Mouse (Mus musculus): ENCODE results near the gene C77080. TPM values are rescaled to one million over a fixed set of nuclear protein-coding genes. Genes with fewer than 3 reads are reported as not detected.

The C77080 gene
- total RNA-seq, 2 experiments from 2014 or later = 9.7 to 11.7 TPM

GRCm38 (mm10) chr4:129242761-129243160 lies 18.4 kb downstream of the C77080 start:
- DNase-seq = no peak
- intact Hi-C loops (cut with DNase I) = no loop called here

- intact Hi-C loops (cut with DNase I) = no loop called here
Observed at GRCm38 (mm10) chr4:129242327-129242726, 18.9 kb downstream of the C77080 start.

GRCm38 (mm10) chr4:129241898-129242297 lies 19.3 kb downstream of the C77080 start:
- intact Hi-C loops (cut with DNase I) = no loop called here
- no peak for DNase-seq

More at GRCm38 (mm10) chr4:129242327-129242726, 18.9 kb downstream of the C77080 start:
- no peak for DNase-seq

- peak; percentile 90 for DNase-seq
- intact Hi-C loops (cut with DNase I) = no loop called here
Observed at GRCm38 (mm10) chr4:129239075-129239474, 22.1 kb downstream of the C77080 start.

- intact Hi-C loops (cut with DNase I) = no loop called here
- DNase-seq = no peak
Observed at GRCm38 (mm10) chr4:129238579-129239016, 22.6 kb downstream of the C77080 start.

GRCm38 (mm10) chr4:129237843-129238441 lies 23.3 kb downstream of the C77080 start:
- DNase-seq = no peak
- intact Hi-C loops (cut with DNase I) = no loop called here

GRCm38 (mm10) chr4:129236236-129236813 lies 24.9 kb downstream of the C77080 start:
- intact Hi-C loops (cut with DNase I) = no loop called here
- no peak for DNase-seq

- DNase-seq = no peak
- intact Hi-C loops (cut with DNase I) = no loop called here
Observed at GRCm38 (mm10) chr4:129235147-129235546, 26.1 kb downstream of the C77080 start.

- DNase-seq = no peak
- intact Hi-C loops (cut with DNase I) = no loop called here
Observed at GRCm38 (mm10) chr4:129234488-129234887, 26.7 kb downstream of the C77080 start.

- no peak for DNase-seq
- intact Hi-C loops (cut with DNase I) = no loop called here
Observed at GRCm38 (mm10) chr4:129232561-129233360, 28.4 kb downstream of the C77080 start.

- intact Hi-C loops (cut with DNase I) = no loop called here
Observed at GRCm38 (mm10) chr4:129231594-129232450, 29.4 kb downstream of the C77080 start.

GRCm38 (mm10) chr4:129230926-129231325 lies 30.3 kb downstream of the C77080 start:
- no peak for DNase-seq
- intact Hi-C loops (cut with DNase I) = no loop called here

More at GRCm38 (mm10) chr4:129231594-129232450, 29.4 kb downstream of the C77080 start:
- no peak for DNase-seq

- intact Hi-C loops (cut with DNase I) = no loop called here
Observed at GRCm38 (mm10) chr4:129227985-129228381, 33.2 kb downstream of the C77080 start.

GRCm38 (mm10) chr4:129227170-129227984 lies 33.8 kb downstream of the C77080 start:
- peak; percentile 80 for DNase-seq
- intact Hi-C loops (cut with DNase I) = no loop called here

More at GRCm38 (mm10) chr4:129227985-129228381, 33.2 kb downstream of the C77080 start:
- DNase-seq = peak; percentile 93

GRCm38 (mm10) chr4:129226441-129226963 lies 34.7 kb downstream of the C77080 start:
- intact Hi-C loops (cut with DNase I) = no loop called here
- DNase-seq = no peak

GRCm38 (mm10) chr4:129225315-129225714 lies 35.9 kb downstream of the C77080 start:
- no peak for DNase-seq
- intact Hi-C loops (cut with DNase I) = no loop called here

- DNase-seq = peak; percentile 67
- intact Hi-C loops (cut with DNase I) = no loop called here
Observed at GRCm38 (mm10) chr4:129223421-129224281, 37.6 kb downstream of the C77080 start.
